Mouse (Mus musculus): ENCODE measurements around the gene Slc5a11. TPM values are rescaled to one million over a fixed set of nuclear protein-coding genes. Genes with fewer than 3 reads are reported as not detected.

The Slc5a11 gene
- polyA plus RNA-seq, 1 experiment, result 107 TPM

DNA sequence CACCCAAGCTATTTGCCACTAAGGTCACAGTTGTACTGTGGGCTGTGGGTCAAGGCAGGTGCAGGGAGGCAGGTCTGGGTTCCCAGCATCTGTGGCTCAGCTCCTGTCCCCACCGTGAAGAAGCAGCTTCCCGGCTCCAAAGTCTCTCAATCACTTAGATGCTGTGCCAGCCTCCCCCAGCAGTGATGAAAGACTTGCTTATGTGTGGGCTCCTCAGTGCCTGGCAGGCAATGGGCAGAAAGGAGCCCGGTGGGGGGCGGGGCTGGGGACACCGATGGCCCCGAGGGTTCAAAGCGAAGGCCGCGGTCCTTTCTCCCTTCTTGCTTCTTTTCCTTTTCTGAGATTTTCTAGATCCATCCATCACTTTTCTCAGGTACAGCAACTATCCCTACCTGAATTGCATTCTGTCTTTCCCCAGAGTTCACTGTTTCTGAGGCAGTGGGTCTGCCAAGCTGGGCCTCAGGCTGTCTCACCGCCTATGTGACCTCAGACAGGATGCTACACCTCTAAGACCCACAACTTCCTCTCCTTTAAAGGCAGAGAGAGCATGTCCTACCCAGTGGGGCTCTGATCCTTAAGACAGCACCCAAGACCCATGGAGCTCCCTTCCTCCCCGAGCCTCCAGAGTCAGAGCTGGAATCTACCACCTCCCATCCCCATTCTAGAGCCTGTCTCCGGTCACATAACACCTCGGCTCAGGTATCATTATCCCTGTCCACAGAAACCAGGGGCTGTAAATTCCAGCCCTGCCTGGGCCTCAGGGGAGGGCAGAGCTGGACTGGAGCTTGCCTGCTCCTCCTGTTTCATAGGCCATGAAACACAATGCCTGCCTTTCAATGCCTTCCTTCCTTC, 5.4 kb downstream of the Slc5a11 start:
- Histone ChIP-seq H3K4me3 (ENCODE audit: insufficient read depth, low read depth, low read length) (no peak overlapping the region), H3K27ac (ENCODE audit: insufficient read depth, low read depth, low read length) (no peak overlapping the region), H3K36me3 (ENCODE audit: control insufficient read depth, insufficient read depth, low read length) (no peaks in the 10 kb centered on the region), H3K4me1 (ENCODE audit: control insufficient read depth, insufficient read depth, low read length) (peaks cover 25% of the 10 kb centered on the region), H3K27me3 (replicated peaks; ENCODE audit: control insufficient read depth, insufficient read depth, low read length) (no peaks in the 10 kb centered on the region)
- WGBS, result 57% methylated on average over 13 of the region's 13 CpGs
- DNase-seq, result no peak
- TF ChIP-seq POLR2A (IDR thresholded peaks at IDR 0.05; ENCODE audit: low read depth, low read length), result no peak
- TF ChIP-seq CTCF (conservative IDR thresholded peaks at IDR 0.05; ENCODE audit: insufficient read depth, insufficient read length, low read depth, low read length), result no peak

DNA sequence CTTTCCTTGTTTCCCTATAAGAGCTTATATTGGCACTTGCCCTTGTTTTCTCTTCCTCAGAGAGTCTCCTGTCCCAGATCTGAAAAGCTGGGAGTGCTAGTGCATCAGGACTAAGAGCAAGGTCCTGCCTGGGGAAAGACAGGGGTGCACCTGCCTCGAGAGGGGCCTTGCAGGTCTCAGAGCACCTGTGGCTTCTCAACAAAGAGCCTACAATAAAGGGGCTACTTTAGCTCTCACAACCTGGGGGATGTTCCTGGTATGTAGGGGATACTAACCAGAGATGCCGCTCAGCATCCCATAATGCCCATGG, 6.0 kb downstream of the Slc5a11 start:
- H3K4me1 ChIP-seq (ENCODE audit: control insufficient read depth, insufficient read depth, low read length), result peaks cover 30% of the 10 kb centered on the region
- no peaks in the 10 kb centered on the region for H3K27me3 ChIP-seq (replicated peaks; ENCODE audit: control insufficient read depth, insufficient read depth, low read length)
- 67% methylated on average over 2 of the region's 2 CpGs for WGBS
- TF ChIP-seq POLR2A (IDR thresholded peaks at IDR 0.05; ENCODE audit: low read depth, low read length) (no peak), CTCF (conservative IDR thresholded peaks at IDR 0.05; ENCODE audit: insufficient read depth, insufficient read length, low read depth, low read length) (no peak)
- no peak overlapping the region for H3K27ac ChIP-seq (ENCODE audit: insufficient read depth, low read depth, low read length)
- no peak for DNase-seq
- H3K4me3 ChIP-seq (ENCODE audit: insufficient read depth, low read depth, low read length), result no peak overlapping the region
- H3K36me3 ChIP-seq (ENCODE audit: control insufficient read depth, insufficient read depth, low read length), result no peaks in the 10 kb centered on the region

GRCm38 (mm10) chr7:123224076-123224475, 9.5 kb downstream of the Slc5a11 start:
- Histone ChIP-seq H3K4me1 (ENCODE audit: control insufficient read depth, insufficient read depth, low read length) (peaks cover 16% of the 10 kb centered on the region), H3K36me3 (ENCODE audit: control insufficient read depth, insufficient read depth, low read length) (no peaks in the 10 kb centered on the region), H3K4me3 (ENCODE audit: insufficient read depth, low read depth, low read length) (no peak overlapping the region), H3K27me3 (replicated peaks; ENCODE audit: control insufficient read depth, insufficient read depth, low read length) (no peaks in the 10 kb centered on the region), H3K27ac (ENCODE audit: insufficient read depth, low read depth, low read length) (no peak overlapping the region)
- peak; percentile 74 for DNase-seq
- 42% methylated on average over 9 of the region's 9 CpGs for WGBS
- no peak for TF ChIP-seq CTCF (conservative IDR thresholded peaks at IDR 0.05; ENCODE audit: insufficient read depth, insufficient read length, low read depth, low read length)
- no peak for TF ChIP-seq POLR2A (IDR thresholded peaks at IDR 0.05; ENCODE audit: low read depth, low read length)

GRCm38 (mm10) chr7:123225159-123225558, 10.6 kb downstream of the Slc5a11 start:
- WGBS, result 63% methylated on average over 4 of the region's 4 CpGs
- H3K4me3 ChIP-seq (ENCODE audit: insufficient read depth, low read depth, low read length), result no peak overlapping the region
- no peaks in the 10 kb centered on the region for H3K27me3 ChIP-seq (replicated peaks; ENCODE audit: control insufficient read depth, insufficient read depth, low read length)
- H3K4me1 ChIP-seq (ENCODE audit: control insufficient read depth, insufficient read depth, low read length), result peaks cover 12% of the 10 kb centered on the region
- TF ChIP-seq CTCF (conservative IDR thresholded peaks at IDR 0.05; ENCODE audit: insufficient read depth, insufficient read length, low read depth, low read length) (no peak), POLR2A (IDR thresholded peaks at IDR 0.05; ENCODE audit: low read depth, low read length) (no peak)
- peak; percentile 72 for DNase-seq
- H3K36me3 ChIP-seq (ENCODE audit: control insufficient read depth, insufficient read depth, low read length), result no peaks in the 10 kb centered on the region
- no peak overlapping the region for H3K27ac ChIP-seq (ENCODE audit: insufficient read depth, low read depth, low read length)

DNA sequence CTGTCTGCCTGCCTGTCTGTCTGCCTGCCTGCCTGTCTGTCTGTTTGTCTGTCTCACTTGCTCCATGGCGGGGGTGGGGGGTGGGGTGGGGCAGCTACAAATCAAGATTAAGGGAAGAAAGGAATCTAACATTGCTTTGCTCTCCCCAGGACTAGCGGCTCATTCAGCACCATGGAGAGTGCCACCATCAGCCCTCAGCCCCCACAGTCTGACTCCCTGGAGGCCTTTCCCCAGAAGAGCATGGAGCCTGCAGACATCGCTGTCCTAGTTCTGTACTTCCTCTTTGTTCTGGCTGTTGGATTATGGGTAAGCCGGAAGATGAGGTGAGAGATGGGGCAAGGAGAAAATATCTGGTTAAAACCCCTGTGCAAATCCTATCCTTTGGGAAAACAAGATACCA, 20.9 kb downstream of the Slc5a11 start:
- Histone ChIP-seq H3K4me3 (ENCODE audit: insufficient read depth, low read depth, low read length) (no peak overlapping the region), H3K27ac (ENCODE audit: insufficient read depth, low read depth, low read length) (no peak overlapping the region), H3K4me1 (ENCODE audit: control insufficient read depth, insufficient read depth, low read length) (no peaks in the 10 kb centered on the region), H3K27me3 (replicated peaks; ENCODE audit: control insufficient read depth, insufficient read depth, low read length) (no peaks in the 10 kb centered on the region), H3K36me3 (ENCODE audit: control insufficient read depth, insufficient read depth, low read length) (no peaks in the 10 kb centered on the region)
- no peak for DNase-seq
- 27% methylated on average over 4 of the region's 4 CpGs for WGBS
- no peak for TF ChIP-seq POLR2A (IDR thresholded peaks at IDR 0.05; ENCODE audit: low read depth, low read length)
- TF ChIP-seq CTCF (conservative IDR thresholded peaks at IDR 0.05; ENCODE audit: insufficient read depth, insufficient read length, low read depth, low read length), result no peak

GRCm38 (mm10) chr7:123238621-123239020, 24.0 kb downstream of the Slc5a11 start:
- DNase-seq, result no peak
- no peak for TF ChIP-seq POLR2A (IDR thresholded peaks at IDR 0.05; ENCODE audit: low read depth, low read length)
- TF ChIP-seq CTCF (conservative IDR thresholded peaks at IDR 0.05; ENCODE audit: insufficient read depth, insufficient read length, low read depth, low read length), result no peak
- Histone ChIP-seq H3K27me3 (replicated peaks; ENCODE audit: control insufficient read depth, insufficient read depth, low read length) (no peaks in the 10 kb centered on the region), H3K36me3 (ENCODE audit: control insufficient read depth, insufficient read depth, low read length) (no peaks in the 10 kb centered on the region), H3K4me1 (ENCODE audit: control insufficient read depth, insufficient read depth, low read length) (no peaks in the 10 kb centered on the region), H3K27ac (ENCODE audit: insufficient read depth, low read depth, low read length) (no peak overlapping the region), H3K4me3 (ENCODE audit: insufficient read depth, low read depth, low read length) (no peak overlapping the region)
- WGBS, result 84% methylated on average over 4 of the region's 4 CpGs

DNA sequence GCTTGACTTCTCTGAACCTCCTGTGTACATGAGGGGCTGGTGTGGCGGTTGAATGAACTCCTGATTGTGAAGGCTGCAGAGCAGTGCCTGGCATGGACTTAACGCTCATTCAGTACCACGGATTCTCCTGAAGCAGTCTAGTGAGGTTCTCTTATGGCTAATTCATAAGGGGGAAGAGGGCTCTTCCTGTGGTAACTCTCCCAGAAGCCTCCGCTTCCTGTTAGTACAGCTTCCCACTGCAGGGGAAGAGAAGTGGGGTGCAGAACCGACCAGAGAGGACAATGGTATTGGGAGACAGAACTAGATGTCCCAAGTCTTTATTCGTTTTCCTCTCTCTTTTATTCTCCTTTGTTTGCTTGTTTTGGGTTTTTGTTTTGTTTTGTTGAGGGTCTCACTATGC, 25.5 kb downstream of the Slc5a11 start:
- Histone ChIP-seq H3K4me1 (ENCODE audit: control insufficient read depth, insufficient read depth, low read length) (no peaks in the 10 kb centered on the region), H3K27me3 (replicated peaks; ENCODE audit: control insufficient read depth, insufficient read depth, low read length) (no peaks in the 10 kb centered on the region), H3K27ac (ENCODE audit: insufficient read depth, low read depth, low read length) (no peak overlapping the region), H3K4me3 (ENCODE audit: insufficient read depth, low read depth, low read length) (no peak overlapping the region), H3K36me3 (ENCODE audit: control insufficient read depth, insufficient read depth, low read length) (no peaks in the 10 kb centered on the region)
- DNase-seq, result no peak
- WGBS, result 72% methylated on average over 6 of the region's 6 CpGs
- no peak for TF ChIP-seq CTCF (conservative IDR thresholded peaks at IDR 0.05; ENCODE audit: insufficient read depth, insufficient read length, low read depth, low read length)
- no peak for TF ChIP-seq POLR2A (IDR thresholded peaks at IDR 0.05; ENCODE audit: low read depth, low read length)
